Mouse (Mus musculus) small intestine, adult 2 months (tissue): Measurements from ENCODE around the gene Vmn1r114.
"Not testable (repeated sequence)": the region's sequence is repeated elsewhere in the genome, so short reads cannot be mapped to it uniquely, and the experiment has no call there.

Source experiments
- CTCF ChIP-seq: fragments of 200-500 bp; IDR thresholded peaks from 2 replicates; pipeline ENCODE4 v1.5.1; 2012; ENCODE audit warnings: low read depth, mild to moderate bottlenecking, control low read depth, inconsistent platforms, low read length, moderate library complexity, mixed read lengths; ENCODE audit not compliant: insufficient replicate concordance, insufficient read length; ENCODE audit errors: extremely low read depth
- POLR2A ChIP-seq: fragments of 200-500 bp; IDR thresholded peaks from 2 replicates; pipeline ENCODE4 v1.6.1; 2012; ENCODE audit warnings: low read depth, mild to moderate bottlenecking, control low read depth, inconsistent platforms, low read length, moderate library complexity

GRCm38 (mm10) chr7:20770885-20771284, 41.1 kb downstream of the Vmn1r114 start, which contains the start of gene Vmn1r112:
- TF ChIP-seq CTCF, POLR2A: not testable (repeated sequence)
